15 mouse cellular contexts compared by ENCODE assay signal in the genomic region with DNA sequence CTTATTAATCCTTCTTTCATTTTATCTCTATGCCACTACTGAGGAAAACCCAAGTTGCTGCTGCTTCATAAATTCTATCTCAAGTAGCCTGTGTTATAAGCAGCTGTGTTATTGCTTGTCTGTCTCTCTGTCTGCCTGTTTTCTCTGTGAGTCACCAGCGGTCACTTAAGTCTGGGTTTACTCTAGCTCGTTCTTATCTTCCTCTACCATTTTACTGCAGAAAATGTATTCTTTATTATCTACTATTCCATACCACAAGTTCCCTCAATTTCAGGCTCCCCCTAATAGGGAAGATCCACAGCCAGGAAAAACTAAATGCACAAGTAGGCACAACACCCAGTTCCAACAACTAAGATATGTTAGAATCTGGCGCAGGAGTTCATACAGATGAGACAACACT.
"Had no signal": no experiment of that assay in that cellular context is flagged by ENCODE, and none has a peak within 500 bp of the region (broad histone marks: within the 10 kb centered on the region; RNA-seq: fewer than 3 reads in every experiment).

No protein-coding gene starts in this region.

- H3K9me3 ChIP-seq: kidney, embryonic 15.5 days; limb, embryonic 15.5 days; midbrain, embryonic 15.5 days; neural tube, embryonic 12.5 days had no signal

- H3K9ac ChIP-seq: kidney, embryonic 15.5 days; limb, embryonic 15.5 days; midbrain, embryonic 15.5 days; neural tube, embryonic 12.5 days had no signal

- H3K4me1 ChIP-seq: kidney, embryonic 15.5 days; limb, embryonic 15.5 days; midbrain, embryonic 15.5 days; neural tube, embryonic 12.5 days had no signal

- H3K27ac ChIP-seq: kidney, embryonic 15.5 days; left cerebral cortex, adult 2 months; limb, embryonic 15.5 days; midbrain, embryonic 15.5 days; neural tube, embryonic 12.5 days had no signal

- H3K4me3 ChIP-seq: kidney, embryonic 15.5 days; left cerebral cortex, adult 2 months; limb, embryonic 15.5 days; midbrain, embryonic 15.5 days; neural tube, embryonic 12.5 days had no signal

- DNase-seq: kidney, adult 2 months; kidney, postnatal 14 days; lung, adult 2 months; lung, postnatal 10 days; lung, postnatal 4 days; retina, postnatal 1 day; right cerebral cortex, postnatal 4 days; spleen, adult 18-20 months; thymus, postnatal 36 days had no signal

- ATAC-seq: midbrain, embryonic 15.5 days had no signal

- H3K4me2 ChIP-seq: kidney, embryonic 15.5 days; limb, embryonic 15.5 days; midbrain, embryonic 11.5 days; midbrain, embryonic 15.5 days; neural tube, embryonic 12.5 days had no signal

- H3K36me3 ChIP-seq: kidney, embryonic 15.5 days; limb, embryonic 15.5 days; midbrain, embryonic 15.5 days; neural tube, embryonic 12.5 days had no signal

- H3K27me3 ChIP-seq: kidney, embryonic 15.5 days; limb, embryonic 15.5 days; midbrain, embryonic 15.5 days; neural tube, embryonic 12.5 days had no signal
